Mouse (Mus musculus) liver, adult 2 months (tissue): ENCODE measurements around the gene Gm20403. TPM values are rescaled to one million over a fixed set of nuclear protein-coding genes. Genes with fewer than 3 reads are reported as not detected.
A peak's percentile ranks its signal among the peaks of the same experiment; 100 is the strongest.
"Not testable (repeated sequence)": the region's sequence is repeated elsewhere in the genome, so short reads cannot be mapped to it uniquely, and the experiment has no call there.

Experiments used
- DNase-seq: peaks from one replicate; pipeline ENCODE4 v3.0.0-alpha.2; 2011; ENCODE audit warnings: low read depth, low spot score; ENCODE audit errors: extremely low read depth
- H3K27ac ChIP-seq: fragments of 200-500 bp; replicated peaks from 2 replicates; pipeline ENCODE4 v1.5.1; 2012; ENCODE audit warnings: low read depth, mild to moderate bottlenecking, control low read depth, inconsistent platforms, low read length; ENCODE audit not compliant: insufficient read depth
- H3K27me3 ChIP-seq: fragments of 200-500 bp; 2 replicates; pipeline ENCODE4 v1.6.1; 2012; ENCODE audit warnings: mild to moderate bottlenecking, moderate library complexity, low read length, inconsistent platforms; ENCODE audit not compliant: control insufficient read depth, insufficient read depth
- H3K36me3 ChIP-seq: fragments of 200-500 bp; 2 replicates; pipeline ENCODE4 v1.6.1; 2012; ENCODE audit warnings: low read length, inconsistent platforms; ENCODE audit not compliant: control insufficient read depth, insufficient read depth
- H3K4me1 ChIP-seq: fragments of 200-500 bp; 2 replicates; pipeline ENCODE4 v1.6.1; 2011; ENCODE audit warnings: low read length; ENCODE audit not compliant: control insufficient read depth, insufficient read depth
- H3K4me3 ChIP-seq: fragments of 200-500 bp; 2 replicates; pipeline ENCODE4 v1.5.1; 2011; ENCODE audit warnings: low read depth, mild to moderate bottlenecking, control low read depth, low read length, moderate library complexity; ENCODE audit not compliant: insufficient read depth
- H3K79me2 ChIP-seq: fragments of 200-500 bp; 2 replicates; pipeline ENCODE4 v1.6.1; 2012; ENCODE audit warnings: inconsistent platforms, mild to moderate bottlenecking, low read length, moderate library complexity; ENCODE audit not compliant: control insufficient read depth, insufficient read depth
- H3K9ac ChIP-seq: fragments of 200-500 bp; 2 replicates; pipeline ENCODE4 v1.6.1; 2012; ENCODE audit warnings: low read depth, mild to moderate bottlenecking, control low read depth, inconsistent platforms, low read length
- CTCF ChIP-seq: fragments of 200-500 bp; IDR thresholded peaks from 2 replicates; pipeline ENCODE4 v1.5.1; 2011; ENCODE audit warnings: low read depth, low read length, control low read depth
- POLR2A ChIP-seq: fragments of 200-500 bp; IDR thresholded peaks from 2 replicates; pipeline ENCODE4 v1.6.1; 2011; ENCODE audit warnings: low read length, control low read depth; ENCODE audit not compliant: insufficient read depth; ENCODE audit errors: extremely low read depth
- WGBS: fragments of 180-500 bp; shearing (Covaris S2); methylation state at CpG from one replicate; pipeline ENCODE4 v1.1.7; 2018; 5-methylcytosine and 5-hydroxymethylcytosine counted together
- polyA plus RNA-seq: library from polyadenylated mRNA; depleted of rRNA; stranded (reverse); fragments of >200 nt; gene quantifications from 2 replicates; pipeline ENCODE4 v1.2.3, GENCODE M21; 2012
- total RNA-seq: library from RNA; depleted of rRNA; stranded (reverse); fragments of >200 nt; gene quantifications from 2 replicates; pipeline ENCODE4 v1.2.3, GENCODE M21; 2014

The Gm20403 gene
- total and polyA plus RNA-seq, 2 experiments: not detected

GRCm38 (mm10) chr12:55006071-55006470, 19.7 kb upstream of the Gm20403 start:
- Histone ChIP-seq H3K27ac (no peak overlapping the region), H3K79me2 (no peaks in the 10 kb centered on the region), H3K36me3 (no peaks in the 10 kb centered on the region), H3K9ac (no peak overlapping the region), H3K4me3 (no peak overlapping the region), H3K27me3 (no peaks in the 10 kb centered on the region), H3K4me1 (no peaks in the 10 kb centered on the region)
- no peak for TF ChIP-seq POLR2A
- TF ChIP-seq CTCF: no peak
- DNase-seq: no peak
- WGBS: 93% methylated on average over 7 of the region's 7 CpGs

GRCm38 (mm10) chr12:55004396-55004795, 18.1 kb upstream of the Gm20403 start:
- no peak for TF ChIP-seq POLR2A
- TF ChIP-seq CTCF: no peak
- Histone ChIP-seq H3K27ac (no peak overlapping the region), H3K4me1 (no peaks in the 10 kb centered on the region), H3K79me2 (no peaks in the 10 kb centered on the region), H3K4me3 (no peak overlapping the region), H3K9ac (no peak overlapping the region), H3K27me3 (no peaks in the 10 kb centered on the region), H3K36me3 (no peaks in the 10 kb centered on the region)
- no peak for DNase-seq
- 91% methylated on average over 3 of the region's 3 CpGs for WGBS

- Histone ChIP-seq H3K9ac (no peak overlapping the region), H3K27me3 (no peaks in the 10 kb centered on the region), H3K4me3 (no peak overlapping the region), H3K79me2 (no peaks in the 10 kb centered on the region), H3K36me3 (no peaks in the 10 kb centered on the region), H3K4me1 (no peaks in the 10 kb centered on the region), H3K27ac (no peak overlapping the region)
- peak; percentile 47 for DNase-seq
- TF ChIP-seq CTCF (no peak), POLR2A (no peak)
- 75% methylated on average over 5 of the region's 5 CpGs for WGBS
Observed at GRCm38 (mm10) chr12:55003843-55004242, 17.5 kb upstream of the Gm20403 start.

GRCm38 (mm10) chr12:55002532-55002931, 16.2 kb upstream of the Gm20403 start:
- not testable (repeated sequence) for H3K79me2 ChIP-seq, H3K36me3 ChIP-seq, H3K4me3 ChIP-seq, H3K27me3 ChIP-seq, H3K9ac ChIP-seq, H3K4me1 ChIP-seq, DNase-seq, H3K27ac ChIP-seq
- 75% methylated on average over 7 of the region's 7 CpGs for WGBS

GRCm38 (mm10) chr12:54999016-54999690, 12.8 kb upstream of the Gm20403 start:
- no peak overlapping the region for H3K9ac ChIP-seq
- H3K79me2 ChIP-seq: no peaks in the 10 kb centered on the region
- no peak for TF ChIP-seq CTCF
- H3K4me1 ChIP-seq: no peaks in the 10 kb centered on the region
- H3K4me3 ChIP-seq: no peak overlapping the region
- H3K36me3 ChIP-seq: no peaks in the 10 kb centered on the region
- no peak for DNase-seq
- WGBS: 85% methylated on average over 14 of the region's 14 CpGs
- no peak overlapping the region for H3K27ac ChIP-seq
- no peaks in the 10 kb centered on the region for H3K27me3 ChIP-seq

- no peaks in the 10 kb centered on the region for H3K79me2 ChIP-seq
- no peaks in the 10 kb centered on the region for H3K4me1 ChIP-seq
- TF ChIP-seq POLR2A (no peak), CTCF (no peak)
- WGBS: 81% methylated on average over 5 of the region's 5 CpGs
- DNase-seq: no peak
- no peak overlapping the region for H3K4me3 ChIP-seq
- H3K9ac ChIP-seq: no peak overlapping the region
- H3K27ac ChIP-seq: no peak overlapping the region
- no peaks in the 10 kb centered on the region for H3K27me3 ChIP-seq
- no peaks in the 10 kb centered on the region for H3K36me3 ChIP-seq
Observed at GRCm38 (mm10) chr12:54998411-54998810, 12.1 kb upstream of the Gm20403 start.
